Mouse (Mus musculus): ENCODE measurements around the gene Fads2. TPM values are rescaled to one million over a fixed set of nuclear protein-coding genes. Genes with fewer than 3 reads are reported as not detected.

Fads2 gene
- polyA plus RNA-seq, 1 experiment: 1.5 TPM

DNA sequence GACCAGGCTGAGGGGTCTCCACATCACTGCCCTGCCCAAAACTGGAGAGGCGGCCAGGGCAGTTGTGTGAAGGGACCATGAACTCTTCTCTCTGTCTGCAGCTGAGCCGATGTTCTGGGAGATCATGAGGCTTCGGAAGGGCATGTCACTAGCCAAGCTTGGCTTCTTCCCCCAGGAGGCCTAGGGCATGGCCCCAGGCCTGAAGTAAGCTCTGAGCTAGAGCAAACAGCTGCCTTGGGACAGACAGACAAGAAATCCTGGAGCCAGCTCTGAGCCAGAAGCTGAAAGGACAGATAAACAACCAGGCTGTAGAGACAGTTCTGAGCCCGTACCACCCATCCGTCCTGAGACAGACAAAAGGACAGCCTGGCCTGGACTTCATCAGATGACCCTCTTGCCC is 67.2 kb downstream of the Fads2 start:
- no peaks in the 10 kb centered on the region for H3K9me3 ChIP-seq (ENCODE audit: control insufficient read depth, low read length)
- TF ChIP-seq TAL1 (IDR thresholded peaks at IDR 0.05; ENCODE audit: low read length) (no peak), GATA1 (IDR thresholded peaks at IDR 0.05; ENCODE audit: low read length) (no peak)
- no peaks in the 10 kb centered on the region; the same call in 1 of the 2 replicates for H3K27me3 ChIP-seq (ENCODE audit: control insufficient read depth)
- peaks cover 100% of the 10 kb centered on the region for H3K36me3 ChIP-seq (ENCODE audit: control insufficient read depth)
- H3K4me1 ChIP-seq (ENCODE audit: control insufficient read depth): peaks cover 61% of the 10 kb centered on the region
- H3K4me3 ChIP-seq (replicated peaks): no peak overlapping the region

- no peak overlapping the region for H3K4me3 ChIP-seq (replicated peaks)
- no peaks in the 10 kb centered on the region for H3K9me3 ChIP-seq (ENCODE audit: control insufficient read depth, low read length)
- H3K27me3 ChIP-seq (ENCODE audit: control insufficient read depth): no peaks in the 10 kb centered on the region; the same call in 1 of the 2 replicates
- no peak for TF ChIP-seq GATA1 (IDR thresholded peaks at IDR 0.05; ENCODE audit: low read length)
- no peak for TF ChIP-seq TAL1 (IDR thresholded peaks at IDR 0.05; ENCODE audit: low read length)
- peaks cover 100% of the 10 kb centered on the region for H3K36me3 ChIP-seq (ENCODE audit: control insufficient read depth)
- peaks cover 56% of the 10 kb centered on the region for H3K4me1 ChIP-seq (ENCODE audit: control insufficient read depth)
Observed at GRCm38 (mm10) chr19:10033211-10033973, 68.2 kb downstream of the Fads2 start.

- TF ChIP-seq GATA1 (IDR thresholded peaks at IDR 0.05; ENCODE audit: low read length) (no peak), TAL1 (IDR thresholded peaks at IDR 0.05; ENCODE audit: low read length) (no peak)
Observed at GRCm38 (mm10) chr19:10029746-10030145, 71.8 kb downstream of the Fads2 start.

DNA sequence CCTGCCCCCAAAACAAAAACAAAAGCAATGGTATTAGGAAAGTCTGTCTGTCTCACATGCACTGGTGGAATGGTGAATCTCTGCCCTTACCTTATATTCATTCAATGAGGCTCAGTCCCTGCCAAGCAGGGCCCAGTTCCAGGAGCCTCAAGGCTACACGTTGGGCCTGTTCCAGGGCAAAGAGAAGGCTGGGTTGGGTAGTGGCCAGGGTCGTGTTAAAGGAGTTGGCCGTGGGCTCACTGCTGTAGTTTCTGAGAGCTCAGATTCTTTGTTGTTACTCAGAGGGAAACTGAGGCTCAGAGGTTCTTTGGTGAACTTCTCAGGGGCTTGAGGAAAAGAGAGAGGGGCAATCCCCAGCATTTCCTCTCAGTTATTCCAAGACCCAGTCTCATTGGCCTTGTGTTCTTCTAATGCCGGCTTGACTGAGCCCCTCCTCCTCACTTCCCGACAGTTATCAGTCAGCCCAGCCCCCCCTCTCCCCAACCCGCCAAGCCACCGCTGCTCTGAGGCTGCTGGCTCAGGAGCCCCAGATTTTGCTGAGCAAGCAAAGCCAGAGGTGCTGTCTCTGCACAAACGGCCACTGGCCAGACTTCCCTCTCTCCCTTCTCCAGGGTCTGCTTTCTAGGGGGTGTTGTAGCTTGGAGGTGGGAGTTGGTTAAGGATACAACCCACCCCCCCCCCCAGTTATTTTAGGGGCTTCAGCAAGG is 76.2 kb downstream of the Fads2 start:
- H3K4me3 ChIP-seq (replicated peaks): no peak overlapping the region
- H3K36me3 ChIP-seq (ENCODE audit: control insufficient read depth): peaks cover 100% of the 10 kb centered on the region
- no peaks in the 10 kb centered on the region for H3K9me3 ChIP-seq (ENCODE audit: control insufficient read depth, low read length)
- no peak for TF ChIP-seq GATA1 (IDR thresholded peaks at IDR 0.05; ENCODE audit: low read length)
- no peak for TF ChIP-seq TAL1 (IDR thresholded peaks at IDR 0.05; ENCODE audit: low read length)
- peaks cover 79% of the 10 kb centered on the region for H3K4me1 ChIP-seq (ENCODE audit: control insufficient read depth)
- no peaks in the 10 kb centered on the region; the same call in 1 of the 2 replicates for H3K27me3 ChIP-seq (ENCODE audit: control insufficient read depth)

More at GRCm38 (mm10) chr19:10029746-10030145, 71.8 kb downstream of the Fads2 start:
- no peaks in the 10 kb centered on the region; the same call in 1 of the 2 replicates for H3K27me3 ChIP-seq (ENCODE audit: control insufficient read depth)
- peaks cover 100% of the 10 kb centered on the region for H3K36me3 ChIP-seq (ENCODE audit: control insufficient read depth)
- H3K4me3 ChIP-seq (replicated peaks): no peak overlapping the region
- H3K9me3 ChIP-seq (ENCODE audit: control insufficient read depth, low read length): no peaks in the 10 kb centered on the region
- H3K4me1 ChIP-seq (ENCODE audit: control insufficient read depth): peaks cover 65% of the 10 kb centered on the region

DNA sequence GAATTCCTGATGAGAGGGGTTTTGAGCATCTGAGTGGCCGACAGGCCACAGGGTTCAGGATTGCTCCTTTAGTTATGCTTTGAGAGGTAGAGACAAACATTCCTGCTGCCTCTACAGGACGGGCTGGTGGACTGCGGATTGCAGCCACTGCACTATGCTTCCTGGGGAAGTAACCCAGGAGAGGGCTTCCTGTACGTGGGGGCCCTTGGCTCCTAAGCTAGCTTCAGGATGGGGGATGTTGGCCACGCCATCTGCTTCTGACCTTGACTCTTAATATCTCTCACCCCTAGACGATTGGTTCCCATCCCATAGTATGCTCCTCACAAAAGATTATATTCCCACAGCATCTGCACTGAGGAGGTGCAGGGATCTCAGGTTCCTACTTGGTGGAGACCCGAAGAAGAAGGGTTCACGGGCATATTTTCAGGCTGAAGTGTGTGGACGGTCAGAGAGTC is 78.2 kb downstream of the Fads2 start:
- H3K27me3 ChIP-seq (ENCODE audit: control insufficient read depth): no peaks in the 10 kb centered on the region; the same call in 1 of the 2 replicates
- TF ChIP-seq TAL1 (IDR thresholded peaks at IDR 0.05; ENCODE audit: low read length) (no peak), GATA1 (IDR thresholded peaks at IDR 0.05; ENCODE audit: low read length) (no peak)
- peaks cover 99% of the 10 kb centered on the region for H3K36me3 ChIP-seq (ENCODE audit: control insufficient read depth)
- H3K4me1 ChIP-seq (ENCODE audit: control insufficient read depth): peaks cover 89% of the 10 kb centered on the region
- no peaks in the 10 kb centered on the region for H3K9me3 ChIP-seq (ENCODE audit: control insufficient read depth, low read length)
- H3K4me3 ChIP-seq (replicated peaks): no peak overlapping the region

GRCm38 (mm10) chr19:10022414-10023303 is 78.9 kb downstream of the Fads2 start:
- Histone ChIP-seq H3K4me3 (replicated peaks) (peak overlapping the region; percentile 27), H3K27me3 (ENCODE audit: control insufficient read depth) (no peaks in the 10 kb centered on the region; the same call in 1 of the 2 replicates), H3K4me1 (ENCODE audit: control insufficient read depth) (peaks cover 92% of the 10 kb centered on the region), H3K9me3 (ENCODE audit: control insufficient read depth, low read length) (no peaks in the 10 kb centered on the region), H3K36me3 (ENCODE audit: control insufficient read depth) (peaks cover 99% of the 10 kb centered on the region)
- TF ChIP-seq GATA1 (IDR thresholded peaks at IDR 0.05; ENCODE audit: low read length) (no peak), TAL1 (IDR thresholded peaks at IDR 0.05; ENCODE audit: low read length) (no peak)

- Histone ChIP-seq H3K36me3 (ENCODE audit: control insufficient read depth) (peaks cover 99% of the 10 kb centered on the region), H3K27me3 (ENCODE audit: control insufficient read depth) (no peaks in the 10 kb centered on the region), H3K4me1 (ENCODE audit: control insufficient read depth) (peaks cover 94% of the 10 kb centered on the region), H3K4me3 (replicated peaks) (peak overlapping the region; percentile 14), H3K9me3 (ENCODE audit: control insufficient read depth, low read length) (no peaks in the 10 kb centered on the region)
- TF ChIP-seq GATA1 (IDR thresholded peaks at IDR 0.05; ENCODE audit: low read length) (no peak), TAL1 (IDR thresholded peaks at IDR 0.05; ENCODE audit: low read length) (no peak)
Observed at GRCm38 (mm10) chr19:10021981-10022380, 79.6 kb downstream of the Fads2 start.

- peak overlapping the region; percentile 68 for H3K4me3 ChIP-seq (replicated peaks)
- no peaks in the 10 kb centered on the region for H3K9me3 ChIP-seq (ENCODE audit: control insufficient read depth, low read length)
- peaks cover 78% of the 10 kb centered on the region for H3K4me1 ChIP-seq (ENCODE audit: control insufficient read depth)
- TF ChIP-seq GATA1 (IDR thresholded peaks at IDR 0.05; ENCODE audit: low read length): no peak
- TF ChIP-seq TAL1 (IDR thresholded peaks at IDR 0.05; ENCODE audit: low read length): no peak
- H3K36me3 ChIP-seq (ENCODE audit: control insufficient read depth): peaks cover 93% of the 10 kb centered on the region
- H3K27me3 ChIP-seq (ENCODE audit: control insufficient read depth): no peaks in the 10 kb centered on the region
Observed at GRCm38 (mm10) chr19:10019214-10019760, 82.3 kb downstream of the Fads2 start.
